Mouse (Mus musculus) ES-E14 (cell line): Measurements from ENCODE around the gene Klf5. TPM values are rescaled to one million over a fixed set of nuclear protein-coding genes. Genes with fewer than 3 reads are reported as not detected.

Source experiments
- DNase-seq: peaks from one replicate; pipeline ENCODE4 v3.0.0-alpha.2; 2013; ENCODE audit warnings: low read depth, low spot score
- H3K27ac ChIP-seq: 2 replicates; pipeline ENCODE4 v1.5.1; 2012; ENCODE audit warnings: low read depth, mild to moderate bottlenecking, low read length, moderate library complexity, mixed read lengths; ENCODE audit not compliant: poor library complexity, insufficient read depth, severe bottlenecking
- H3K36me3 ChIP-seq: 2 replicates; pipeline ENCODE4 v1.6.1; 2012; ENCODE audit warnings: mild to moderate bottlenecking, low read length, moderate library complexity, mixed read lengths; ENCODE audit not compliant: control insufficient read depth, poor library complexity, insufficient read depth, severe bottlenecking
- H3K4me1 ChIP-seq, 2 experiments: fragments of 150-350 bp in 1 of 2; sonication (generic) in 1 of 2; 2 replicates each; pipeline ENCODE4 v1.6.1; 2012; ENCODE audit warnings: low read length in 2 of 2, mild to moderate bottlenecking in 1 of 2, mixed read lengths in 1 of 2; ENCODE audit not compliant: control insufficient read depth in 2 of 2, insufficient read depth in 2 of 2, poor library complexity in 1 of 2
- H3K4me3 ChIP-seq, 2 experiments: fragments of 150-350 bp in 1 of 2; sonication (generic) in 1 of 2; 2 replicates each; pipeline ENCODE4 v1.5.1; 2012; ENCODE audit warnings: low read length in 2 of 2, low read depth in 1 of 2, mild to moderate bottlenecking in 1 of 2, mixed read lengths in 1 of 2; ENCODE audit not compliant: insufficient read depth in 1 of 2, poor library complexity in 1 of 2, severe bottlenecking in 1 of 2
- H3K9ac ChIP-seq: 2 replicates; pipeline ENCODE4 v1.6.1; 2012; ENCODE audit warnings: low read depth, mild to moderate bottlenecking, low read length, mixed read lengths; ENCODE audit not compliant: poor library complexity, insufficient read depth, severe bottlenecking
- H3K9me3 ChIP-seq: fragments of 150-350 bp; sonication (generic); 2 replicates; pipeline ENCODE4 v1.6.1; 2012; ENCODE audit warnings: low read depth, mild to moderate bottlenecking, low read length; ENCODE audit not compliant: control insufficient read depth, insufficient read depth
- CHD2 ChIP-seq: IDR thresholded peaks from 2 replicates; pipeline ENCODE4 v1.6.1; 2014; ENCODE audit warnings: mild to moderate bottlenecking, low read depth, low read length, inconsistent platforms
- HCFC1 ChIP-seq: IDR thresholded peaks from 2 replicates; pipeline ENCODE4 v1.6.1; 2012; ENCODE audit warnings: low read length, inconsistent platforms, borderline replicate concordance; ENCODE audit not compliant: insufficient read depth
- MAFK ChIP-seq: IDR thresholded peaks from 2 replicates; pipeline ENCODE4 v1.6.1; 2014; ENCODE audit warnings: mild to moderate bottlenecking, low read depth, low read length, inconsistent platforms; ENCODE audit not compliant: insufficient read depth
- ZC3H11A ChIP-seq: IDR thresholded peaks from 2 replicates; pipeline ENCODE4 v1.6.1; 2012; ENCODE audit warnings: low read depth, mild to moderate bottlenecking, inconsistent platforms, low read length, borderline replicate concordance
- ZNF384 ChIP-seq: IDR thresholded peaks from 2 replicates; pipeline ENCODE4 v1.6.1; 2012; ENCODE audit warnings: low read depth, low read length, inconsistent platforms
- in situ Hi-C, 2 experiments: fragments of 600-800 bp; cut with MboI; formaldehyde crosslinking; loops; one replicate each; pipeline ENCODE4 v1.15.1; 2025; ENCODE audit warnings: low sequenced_read_pairs in 2 of 2, inconsistent platforms in 1 of 2; ENCODE audit not compliant: unreplicated experiment in 2 of 2
- total RNA-seq: library from RNA; depleted of rRNA; stranded (reverse); fragments of 300-350 nt; gene quantifications from 2 replicates; pipeline ENCODE4 v1.2.3, GENCODE M21; 2012

Gene Klf5
- total RNA-seq, 1 experiment: 23.2 TPM

DNA sequence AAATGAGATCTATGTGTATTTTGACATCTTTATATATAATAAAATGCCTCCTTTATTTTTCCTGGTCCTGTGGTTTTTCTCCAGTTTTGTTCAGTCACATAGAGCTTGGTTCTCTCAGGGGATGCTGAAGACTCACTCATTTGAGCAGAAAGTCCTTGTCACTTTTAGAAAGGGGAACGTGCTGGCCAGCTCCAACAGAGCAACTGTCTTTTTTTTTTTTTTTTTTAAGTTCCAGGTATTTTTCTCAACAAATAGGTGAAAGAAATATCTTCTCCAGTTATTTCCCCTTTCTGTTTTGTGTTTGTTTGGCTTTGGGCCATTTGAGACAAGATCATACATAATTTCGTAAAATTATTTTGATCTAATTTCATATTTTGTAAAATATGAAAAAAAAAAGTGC lies 24.4 kb upstream of the Klf5 start:
- H3K27ac ChIP-seq: no peak overlapping the region
- DNase-seq: no peak
- peaks cover 9 to 14% of the 10 kb centered on the region in 2 experiments; a peak in 3 of 4 replicates for H3K4me1 ChIP-seq
- H3K9ac ChIP-seq: no peak overlapping the region
- TF ChIP-seq ZNF384 (peak; percentile 72; the same call in 1 of the 2 replicates), CHD2 (no peak), HCFC1 (no peak)
- no peaks in the 10 kb centered on the region for H3K9me3 ChIP-seq
- H3K36me3 ChIP-seq: no peaks in the 10 kb centered on the region
- no peak overlapping the region for H3K4me3 ChIP-seq
- in situ Hi-C loops: no loop called here

- in situ Hi-C loops: no loop called here
- Histone ChIP-seq H3K9me3 (no peaks in the 10 kb centered on the region), H3K27ac (no peak overlapping the region), H3K4me3 (no peak overlapping the region), H3K4me1 (peaks cover 9 to 17% of the 10 kb centered on the region in 2 experiments; a peak in 3 of 4 replicates), H3K9ac (no peak overlapping the region), H3K36me3 (no peaks in the 10 kb centered on the region)
- DNase-seq: no peak
- TF ChIP-seq ZNF384 (no peak), MAFK (no peak), CHD2 (no peak)
Observed at GRCm38 (mm10) chr14:99275827-99276226, 22.7 kb upstream of the Klf5 start.

DNA sequence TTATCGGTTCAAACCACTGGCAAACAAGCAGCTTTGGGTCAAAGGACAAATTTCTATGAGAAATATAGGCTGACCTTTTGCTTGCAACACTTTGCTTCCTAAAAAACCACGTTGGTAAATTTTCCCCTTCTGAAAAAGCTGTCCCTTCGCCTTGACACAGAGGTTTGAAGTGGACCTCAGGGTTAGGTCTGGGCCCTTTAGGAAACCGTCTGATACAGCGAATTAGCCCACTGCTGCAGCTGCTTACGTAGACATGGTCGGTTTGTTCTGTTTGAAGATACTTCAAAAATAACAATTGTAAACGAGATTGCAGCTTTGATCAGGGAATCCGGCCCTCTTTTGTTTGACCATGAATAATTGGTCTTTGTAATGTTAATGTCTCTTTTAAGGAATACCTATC lies 20.2 kb upstream of the Klf5 start:
- Histone ChIP-seq H3K9me3 (no peaks in the 10 kb centered on the region), H3K36me3 (no peaks in the 10 kb centered on the region), H3K4me1 (peaks cover 9 to 17% of the 10 kb centered on the region in 2 experiments; a peak in 3 of 4 replicates), H3K9ac (no peak overlapping the region), H3K4me3 (no peak overlapping the region), H3K27ac (no peak overlapping the region)
- in situ Hi-C loops: no loop called here
- TF ChIP-seq MAFK: no peak
- no peak for TF ChIP-seq ZC3H11A
- no peak for DNase-seq

- no peaks in the 10 kb centered on the region for H3K9me3 ChIP-seq
- H3K27ac ChIP-seq: no peak overlapping the region
- no peak overlapping the region for H3K9ac ChIP-seq
- H3K36me3 ChIP-seq: no peaks in the 10 kb centered on the region
- no peak overlapping the region for H3K4me3 ChIP-seq
- H3K4me1 ChIP-seq: peaks cover 8 to 15% of the 10 kb centered on the region in 2 experiments; a peak in 3 of 4 replicates
- no peak for DNase-seq
- TF ChIP-seq HCFC1: no peak
- TF ChIP-seq MAFK: no peak
- no peak for TF ChIP-seq ZC3H11A
- no peak for TF ChIP-seq ZNF384
- no peak for TF ChIP-seq CHD2
- in situ Hi-C loops: no loop called here
Observed at GRCm38 (mm10) chr14:99278763-99279486, 19.6 kb upstream of the Klf5 start.

DNA sequence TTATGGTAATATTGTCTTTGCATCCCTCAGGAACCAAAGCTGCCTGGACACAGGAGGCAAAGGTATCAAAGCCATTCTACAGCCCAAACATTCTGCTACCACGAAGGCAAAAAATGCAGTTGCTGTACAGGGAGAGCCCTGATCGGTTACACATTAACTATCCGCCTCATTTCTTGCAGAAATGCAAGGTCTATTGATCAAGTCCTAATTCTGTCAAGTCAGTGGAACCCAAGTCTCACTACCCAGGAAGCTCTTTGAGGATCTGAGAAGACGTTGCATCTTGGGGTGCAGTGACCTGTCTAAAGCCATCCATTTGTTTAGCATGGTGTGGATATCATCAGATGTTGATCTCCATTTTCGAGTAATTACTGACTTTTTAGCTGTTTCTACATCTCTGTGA lies 18.1 kb upstream of the Klf5 start:
- no peak for DNase-seq
- Histone ChIP-seq H3K36me3 (no peaks in the 10 kb centered on the region), H3K4me3 (no peak overlapping the region), H3K9ac (no peak overlapping the region), H3K9me3 (no peaks in the 10 kb centered on the region), H3K4me1 (peaks cover 6 to 11% of the 10 kb centered on the region in 2 experiments; a peak in 3 of 4 replicates), H3K27ac (no peak overlapping the region)
- TF ChIP-seq CHD2: no peak
- no peak for TF ChIP-seq MAFK
- TF ChIP-seq ZNF384: no peak
- in situ Hi-C loops: no loop called here
